Mouse (Mus musculus): ENCODE results near the gene Fam171a2. TPM values are rescaled to one million over a fixed set of nuclear protein-coding genes. Genes with fewer than 3 reads are reported as not detected.

The Fam171a2 gene
- polyA plus RNA-seq, 1 experiment: 3.9 TPM

- 63% methylated on average over 16 of the region's 16 CpGs for WGBS
- DNase-seq (ENCODE audit: low read depth, low spot score): no peak
These were observed 13.1 kb upstream of the Fam171a2 start for GRCm38 (mm10) chr11:102460541-102460940.

- under 1% methylated on average over 40 of the region's 40 CpGs for WGBS
- DNase-seq (ENCODE audit: low read depth, low spot score): no peak
These were observed 8.4 kb upstream of the Fam171a2 start for GRCm38 (mm10) chr11:102455740-102456396.

- 43% methylated on average over 10 of the region's 10 CpGs for WGBS
- DNase-seq (ENCODE audit: low read depth, low spot score): no peak
These were observed 5.6 kb upstream of the Fam171a2 start for GRCm38 (mm10) chr11:102453131-102453530.

GRCm38 (mm10) chr11:102449043-102450008 lies 1.8 kb upstream of the Fam171a2 start:
- no peak for DNase-seq (ENCODE audit: low read depth, low spot score)

GRCm38 (mm10) chr11:102448327-102448726 lies 845 bp upstream of the Fam171a2 start:
- 24% methylated on average over 8 of the region's 8 CpGs for WGBS
- no peak for DNase-seq (ENCODE audit: low read depth, low spot score)

More at GRCm38 (mm10) chr11:102449043-102450008, 1.8 kb upstream of the Fam171a2 start:
- WGBS: 39% methylated on average over 17 of the region's 17 CpGs

- no peak for DNase-seq (ENCODE audit: low read depth, low spot score)
- 1% methylated on average over 49 of the region's 49 CpGs for WGBS
These were observed 661 bp downstream of the Fam171a2 start for GRCm38 (mm10) chr11:102446581-102447461.

GRCm38 (mm10) chr11:102445891-102446361 lies 1.6 kb downstream of the Fam171a2 start:
- DNase-seq (ENCODE audit: low read depth, low spot score): no peak
- WGBS: 28% methylated on average over 7 of the region's 7 CpGs

GRCm38 (mm10) chr11:102445264-102445890 lies 2.1 kb downstream of the Fam171a2 start:
- WGBS: 23% methylated on average over 10 of the region's 10 CpGs

GRCm38 (mm10) chr11:102444781-102445180 lies 2.7 kb downstream of the Fam171a2 start:
- no peak for DNase-seq (ENCODE audit: low read depth, low spot score)
- 35% methylated on average over 6 of the region's 6 CpGs for WGBS

More at GRCm38 (mm10) chr11:102445264-102445890, 2.1 kb downstream of the Fam171a2 start:
- DNase-seq (ENCODE audit: low read depth, low spot score): no peak

- WGBS: 66% methylated on average over 3 of the region's 3 CpGs
- DNase-seq (ENCODE audit: low read depth, low spot score): no peak
These were observed 3.2 kb downstream of the Fam171a2 start for GRCm38 (mm10) chr11:102444321-102444720.

- WGBS: 73% methylated on average over 12 of the region's 12 CpGs
- DNase-seq (ENCODE audit: low read depth, low spot score): no peak
These were observed 3.7 kb downstream of the Fam171a2 start for GRCm38 (mm10) chr11:102443740-102444139.

- 87% methylated on average over 6 of the region's 6 CpGs for WGBS
- no peak for DNase-seq (ENCODE audit: low read depth, low spot score)
These were observed 5.4 kb downstream of the Fam171a2 start for GRCm38 (mm10) chr11:102442089-102442488.

- DNase-seq (ENCODE audit: low read depth, low spot score): no peak
- 82% methylated on average over 3 of the region's 3 CpGs for WGBS
These were observed 6.0 kb downstream of the Fam171a2 start for GRCm38 (mm10) chr11:102441434-102441833.

- no peak for DNase-seq (ENCODE audit: low read depth, low spot score)
- 87% methylated on average over 8 of the region's 8 CpGs for WGBS
These were observed 7.2 kb downstream of the Fam171a2 start for GRCm38 (mm10) chr11:102440255-102440654.

GRCm38 (mm10) chr11:102439093-102440082 lies 8.1 kb downstream of the Fam171a2 start:
- WGBS: 84% methylated on average over 14 of the region's 14 CpGs

GRCm38 (mm10) chr11:102438212-102439092 lies 9.0 kb downstream of the Fam171a2 start:
- DNase-seq (ENCODE audit: low read depth, low spot score): no peak
- 17% methylated on average over 77 of the region's 77 CpGs for WGBS

More at GRCm38 (mm10) chr11:102439093-102440082, 8.1 kb downstream of the Fam171a2 start:
- no peak for DNase-seq (ENCODE audit: low read depth, low spot score)

Measured in large intestine, adult 2 months (tissue).